Mouse (Mus musculus): ENCODE measurements at regions not wholly inside any gene's neighbourhood (a gene's known extent, or its start where the extent isn't known, plus 50 kb on each side); places are given as distances from the start of the nearest gene placed in this dataset.

- TF ChIP-seq MAFK (IDR thresholded peaks at IDR 0.05; ENCODE audit: insufficient read depth, low read depth, low read length) = no peak
- no peak for TF ChIP-seq ZNF384 (IDR thresholded peaks at IDR 0.05; ENCODE audit: low read depth, low read length)
- no peak for TF ChIP-seq ZC3H11A (IDR thresholded peaks at IDR 0.05; ENCODE audit: borderline replicate concordance, low read depth, low read length)
- TF ChIP-seq HCFC1 (IDR thresholded peaks at IDR 0.05; ENCODE audit: borderline replicate concordance, insufficient read depth, low read length) = no peak
Measured at GRCm38 (mm10) chr7:37104671-37105070, 406.8 kb downstream of the Tshz3 start.
